Mouse (Mus musculus) hindbrain, postnatal 0 days (tissue): Measurements from ENCODE around the gene Efemp1. TPM values are rescaled to one million over a fixed set of nuclear protein-coding genes. Genes with fewer than 3 reads are reported as not detected.

Source experiments
- ATAC-seq: fragments of 200-750 bp; cut with Nextera tagmentation; 2 replicates; pipeline ENCODE4 v1.8.0; 2017; ENCODE audit warnings: mild to moderate bottlenecking, moderate TSS enrichment, moderate library complexity
- DNase-seq: peaks from one replicate; pipeline ENCODE4 v3.0.0-alpha.2; 2015; ENCODE audit warnings: low spot score
- H3K27ac ChIP-seq: fragments of 300-500 bp; sonication (generic); 2 replicates; pipeline ENCODE4 v1.5.1; 2014; ENCODE audit warnings: mild to moderate bottlenecking
- H3K27me3 ChIP-seq: fragments of 300-500 bp; sonication (generic); 2 replicates; pipeline ENCODE4 v1.6.1; 2014; ENCODE audit warnings: low read length, mixed read lengths; ENCODE audit not compliant: insufficient read depth
- H3K36me3 ChIP-seq: fragments of 300-500 bp; sonication (generic); 2 replicates; pipeline ENCODE4 v1.6.1; 2014; ENCODE audit warnings: low read length, mixed read lengths; ENCODE audit not compliant: insufficient read depth
- H3K4me1 ChIP-seq: fragments of 300-500 bp; sonication (generic); 2 replicates; pipeline ENCODE4 v1.6.1; 2014; ENCODE audit warnings: antibody characterized with exemption, low read length, mixed read lengths; ENCODE audit not compliant: insufficient read depth
- H3K4me2 ChIP-seq: fragments of 300-500 bp; sonication (generic); 2 replicates; pipeline ENCODE4 v1.6.1; 2014; ENCODE audit warnings: low read depth, mild to moderate bottlenecking, low read length, moderate library complexity, mixed read lengths
- H3K4me3 ChIP-seq: fragments of 300-500 bp; sonication (generic); 2 replicates; pipeline ENCODE4 v1.5.1; 2014; ENCODE audit warnings: low read length
- H3K9ac ChIP-seq: fragments of 300-500 bp; sonication (generic); replicated peaks from 2 replicates; pipeline ENCODE4 v1.6.1; 2014; ENCODE audit warnings: mild to moderate bottlenecking, low read length, moderate library complexity, mixed read lengths
- H3K9me3 ChIP-seq: fragments of 300-500 bp; sonication (generic); 2 replicates; pipeline ENCODE4 v1.6.1; 2016; ENCODE audit warnings: low read length, mixed read lengths
- CTCF ChIP-seq: IDR thresholded peaks from 2 replicates; pipeline ENCODE4 v1.5.1; 2016; ENCODE audit warnings: antibody characterized with exemption, control low read depth, low read depth
- WGBS: fragments of 180-500 bp; shearing (Covaris S2); extraction: QIAGEN DNeasy Blood & Tissue Kit; methylation state at CpG from one replicate; pipeline ENCODE4 v1.1.7; 2014; 5-methylcytosine and 5-hydroxymethylcytosine counted together
- polyA plus RNA-seq: library from polyadenylated mRNA; unstranded; fragments of >200 nt; fragmentation: Nextera tagmentation; extraction: Ambion mirVana; gene quantifications from 2 replicates; pipeline ENCODE4 v1.2.1, GENCODE M21; 2015
- total RNA-seq: library from RNA; depleted of rRNA; stranded (reverse); fragments of >200 nt; gene quantifications from 2 replicates; pipeline ENCODE4 v1.2.3, GENCODE M21; 2014

The Efemp1 gene
- total and polyA plus RNA-seq, 2 experiments from 2014 or later, result 7.1 to 10.3 TPM

DNA sequence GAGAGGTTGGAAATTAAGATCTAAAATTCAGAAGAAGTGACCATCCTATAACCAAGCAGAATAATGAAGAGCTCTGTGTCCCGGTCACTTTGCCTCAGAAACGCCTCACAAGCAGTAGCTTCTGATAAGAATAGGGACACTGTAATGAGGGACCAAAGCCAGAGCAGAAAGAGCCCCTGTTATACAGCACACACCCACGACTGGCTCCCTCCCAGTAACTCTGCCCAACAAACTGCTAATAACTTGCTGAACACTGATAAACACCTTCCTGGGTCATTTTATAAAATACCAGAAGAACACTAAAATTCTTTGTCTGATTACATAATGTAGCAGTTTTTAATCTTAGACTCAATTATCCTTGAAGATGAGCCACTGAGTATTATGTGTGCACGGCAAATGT is 30.1 kb downstream of the Efemp1 start:
- Histone ChIP-seq H3K4me2 (no peak overlapping the region), H3K4me3 (no peak overlapping the region), H3K36me3 (no peaks in the 10 kb centered on the region), H3K27me3 (no peaks in the 10 kb centered on the region), H3K9ac (no peak overlapping the region), H3K9me3 (no peaks in the 10 kb centered on the region), H3K4me1 (no peaks in the 10 kb centered on the region), H3K27ac (no peak overlapping the region)
- no peak for DNase-seq
- 74% methylated on average over 4 of the region's 4 CpGs for WGBS
- ATAC-seq, result no peak
- no peak for TF ChIP-seq CTCF

DNA sequence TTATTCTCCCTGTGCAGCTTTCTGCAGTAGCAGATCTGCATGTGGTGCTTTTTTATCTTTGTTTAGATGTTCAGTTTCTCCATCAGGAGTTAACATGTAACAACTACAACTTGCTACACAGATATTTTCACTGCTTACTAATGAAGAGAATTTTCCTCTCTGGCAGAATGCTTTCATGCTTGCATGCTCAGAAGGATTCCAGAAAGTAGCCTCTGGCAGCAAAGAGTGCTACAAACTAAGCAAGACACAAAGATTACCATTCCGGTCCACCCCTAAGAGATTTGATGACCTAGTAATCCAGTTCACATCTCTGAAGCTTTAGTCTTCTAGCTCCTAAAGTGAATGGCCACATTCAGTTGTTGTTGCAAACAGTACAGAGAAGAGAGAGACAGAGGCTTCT is 36.5 kb downstream of the Efemp1 start:
- Histone ChIP-seq H3K4me2 (no peak overlapping the region), H3K4me3 (no peak overlapping the region), H3K27me3 (no peaks in the 10 kb centered on the region), H3K36me3 (no peaks in the 10 kb centered on the region), H3K4me1 (no peaks in the 10 kb centered on the region), H3K9ac (no peak overlapping the region), H3K27ac (no peak overlapping the region), H3K9me3 (no peaks in the 10 kb centered on the region)
- ATAC-seq, result no peak
- DNase-seq, result no peak
- 78% methylated on average over 1 of the region's 1 CpGs for WGBS
- TF ChIP-seq CTCF, result no peak

DNA sequence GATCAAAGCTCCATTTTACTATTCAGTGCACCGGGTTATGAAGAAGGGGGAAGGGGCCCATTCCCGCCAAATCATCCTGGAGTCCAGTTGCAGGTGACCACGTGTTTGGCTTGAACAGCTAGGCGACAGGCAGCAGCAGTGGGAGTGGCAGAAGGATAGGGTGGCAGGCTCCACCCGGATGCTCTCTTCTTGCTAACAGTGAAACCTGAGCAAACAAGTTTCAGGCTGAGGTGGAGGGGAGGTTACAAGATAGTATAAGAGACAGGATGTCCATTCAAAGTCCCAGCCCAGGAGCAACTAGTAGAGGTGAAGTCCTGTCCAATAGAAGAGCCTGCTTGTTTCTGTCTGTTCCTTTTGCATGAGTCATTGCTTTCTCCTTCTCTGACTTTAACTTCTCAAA is 38.5 kb downstream of the Efemp1 start:
- TF ChIP-seq CTCF, result no peak
- H3K27ac ChIP-seq, result no peak overlapping the region
- WGBS, result 73% methylated on average over 5 of the region's 5 CpGs
- H3K4me3 ChIP-seq, result no peak overlapping the region
- H3K27me3 ChIP-seq, result no peaks in the 10 kb centered on the region
- H3K36me3 ChIP-seq, result no peaks in the 10 kb centered on the region
- DNase-seq, result no peak
- H3K9me3 ChIP-seq, result no peaks in the 10 kb centered on the region
- no peaks in the 10 kb centered on the region for H3K4me1 ChIP-seq
- no peak for ATAC-seq
- no peak overlapping the region for H3K4me2 ChIP-seq
- H3K9ac ChIP-seq, result no peak overlapping the region

DNA sequence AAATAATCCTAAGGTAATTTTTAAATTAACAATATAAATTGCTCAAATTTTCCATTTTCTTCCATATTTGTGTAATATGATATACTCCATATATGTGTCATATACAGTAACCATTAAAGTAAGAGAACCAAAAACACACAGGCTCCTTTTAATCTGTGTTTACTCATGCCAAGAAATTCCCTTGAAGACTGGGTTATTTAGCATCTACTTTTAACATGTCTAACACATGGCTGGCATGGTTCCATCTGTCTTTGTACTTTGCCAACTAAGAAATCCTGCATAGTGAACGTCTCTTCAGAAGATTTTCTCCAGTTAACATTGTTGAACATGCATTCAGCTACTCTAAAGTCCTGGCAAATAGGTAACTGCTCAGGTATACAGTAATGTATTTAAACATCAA is 46.4 kb downstream of the Efemp1 start:
- H3K4me2 ChIP-seq, result no peak overlapping the region
- H3K9me3 ChIP-seq, result no peaks in the 10 kb centered on the region
- no peaks in the 10 kb centered on the region for H3K36me3 ChIP-seq
- DNase-seq, result no peak
- H3K27ac ChIP-seq, result no peak overlapping the region
- TF ChIP-seq CTCF, result no peak
- no peaks in the 10 kb centered on the region for H3K27me3 ChIP-seq
- no peak overlapping the region for H3K9ac ChIP-seq
- no peak overlapping the region for H3K4me3 ChIP-seq
- no peaks in the 10 kb centered on the region for H3K4me1 ChIP-seq
- no peak for ATAC-seq
- WGBS, result 40% methylated on average over 1 of the region's 1 CpGs

DNA sequence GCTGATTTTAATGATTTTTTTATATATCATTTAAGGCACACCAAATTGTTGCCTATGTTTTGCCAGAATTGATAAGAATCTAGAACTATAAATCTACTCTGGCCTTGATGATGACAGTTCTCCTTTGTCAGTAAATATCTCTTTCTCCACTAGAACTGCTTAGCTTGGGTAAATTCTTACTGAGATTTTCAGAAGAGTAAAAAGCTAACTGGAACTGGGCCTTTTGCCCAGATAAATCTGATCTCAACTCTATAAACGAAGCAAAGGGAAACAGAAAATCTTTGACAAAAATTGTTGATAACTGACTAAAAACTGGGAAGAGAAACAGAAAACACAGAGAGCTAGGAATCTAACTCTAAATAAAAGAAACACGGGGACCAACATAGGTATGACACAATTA is 51.6 kb downstream of the Efemp1 start:
- DNase-seq (no peak), ATAC-seq (no peak)
- TF ChIP-seq CTCF, result no peak
- H3K4me1 ChIP-seq, result 0 out of 2 replicates have a peak, but pooled peaks cover 3% of the 10 kb centered on the region
- 82% methylated on average over 2 of the region's 2 CpGs for WGBS
- no peak overlapping the region for H3K4me3 ChIP-seq
- H3K9me3 ChIP-seq, result no peaks in the 10 kb centered on the region
- no peak overlapping the region for H3K4me2 ChIP-seq
- H3K27me3 ChIP-seq, result no peaks in the 10 kb centered on the region
- no peak overlapping the region for H3K9ac ChIP-seq
- no peaks in the 10 kb centered on the region for H3K36me3 ChIP-seq
- no peak overlapping the region for H3K27ac ChIP-seq

DNA sequence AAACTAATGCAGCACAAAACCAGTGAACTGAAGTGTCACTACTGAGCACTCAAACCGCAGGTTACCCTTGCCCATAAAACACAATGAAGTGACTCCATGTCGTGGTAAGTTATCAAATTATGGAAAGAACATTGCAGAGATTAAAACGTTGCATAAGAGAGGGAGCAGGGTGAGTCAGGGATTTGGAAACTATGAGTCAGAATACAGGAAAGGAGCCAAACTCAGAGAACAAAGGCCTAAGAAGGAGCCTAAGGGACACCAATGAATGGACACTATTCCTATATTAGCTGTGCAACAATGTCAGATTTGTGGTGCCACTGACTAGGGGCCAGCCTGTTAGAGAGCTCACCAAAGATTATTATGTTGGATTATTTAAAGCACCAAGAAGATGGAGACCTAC is 53.3 kb downstream of the Efemp1 start:
- no peak for TF ChIP-seq CTCF
- H3K27me3 ChIP-seq, result no peaks in the 10 kb centered on the region
- ATAC-seq, result no peak
- no peaks in the 10 kb centered on the region for H3K36me3 ChIP-seq
- 77% methylated on average over 3 of the region's 3 CpGs for WGBS
- no peak overlapping the region for H3K27ac ChIP-seq
- H3K4me1 ChIP-seq, result 0 out of 2 replicates have a peak, but pooled peaks cover 3% of the 10 kb centered on the region
- H3K4me2 ChIP-seq, result no peak overlapping the region
- no peak for DNase-seq
- H3K9ac ChIP-seq, result no peak overlapping the region
- H3K4me3 ChIP-seq, result no peak overlapping the region
- H3K9me3 ChIP-seq, result no peaks in the 10 kb centered on the region

DNA sequence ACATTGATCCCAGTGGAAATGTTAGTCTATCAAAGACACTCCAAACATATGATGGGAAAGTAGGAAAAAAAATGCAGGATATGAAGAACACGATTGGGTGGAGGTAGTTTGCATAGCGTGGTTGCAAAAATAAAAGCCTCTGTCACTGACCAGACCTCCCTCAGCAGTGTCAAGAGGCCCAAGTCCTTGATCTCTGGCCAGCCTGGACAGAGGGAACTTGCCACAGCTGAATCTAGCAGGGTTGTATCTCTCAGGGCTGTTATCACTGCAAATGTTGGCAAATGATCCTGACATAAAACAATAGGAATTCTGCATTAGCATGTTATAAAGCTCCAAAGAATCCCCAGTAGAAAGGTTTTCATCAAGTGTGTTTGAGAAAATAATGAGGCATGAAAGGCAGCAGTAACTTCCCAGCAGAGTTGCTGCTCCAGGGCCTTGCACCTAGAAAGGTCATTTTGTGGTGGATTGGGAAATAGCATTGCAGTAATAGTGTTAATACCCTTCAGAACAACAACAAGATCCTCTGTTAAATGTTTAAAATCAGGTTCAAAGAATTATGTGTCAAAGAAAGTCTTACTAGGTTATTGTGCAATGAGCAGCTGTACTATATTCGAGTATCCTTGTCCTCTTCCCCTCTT is 56.0 kb downstream of the Efemp1 start:
- Histone ChIP-seq H3K9me3 (no peaks in the 10 kb centered on the region), H3K4me2 (no peak overlapping the region), H3K36me3 (no peaks in the 10 kb centered on the region), H3K27me3 (no peaks in the 10 kb centered on the region), H3K4me1 (0 out of 2 replicates have a peak, but pooled peaks cover 3% of the 10 kb centered on the region), H3K9ac (no peak overlapping the region), H3K27ac (no peak overlapping the region), H3K4me3 (no peak overlapping the region)
- no peak for ATAC-seq
- TF ChIP-seq CTCF, result no peak
- 45% methylated on average over 3 of the region's 3 CpGs for WGBS
- no peak for DNase-seq
